Mouse (Mus musculus): ENCODE measurements around the gene Nutf2.

DNA sequence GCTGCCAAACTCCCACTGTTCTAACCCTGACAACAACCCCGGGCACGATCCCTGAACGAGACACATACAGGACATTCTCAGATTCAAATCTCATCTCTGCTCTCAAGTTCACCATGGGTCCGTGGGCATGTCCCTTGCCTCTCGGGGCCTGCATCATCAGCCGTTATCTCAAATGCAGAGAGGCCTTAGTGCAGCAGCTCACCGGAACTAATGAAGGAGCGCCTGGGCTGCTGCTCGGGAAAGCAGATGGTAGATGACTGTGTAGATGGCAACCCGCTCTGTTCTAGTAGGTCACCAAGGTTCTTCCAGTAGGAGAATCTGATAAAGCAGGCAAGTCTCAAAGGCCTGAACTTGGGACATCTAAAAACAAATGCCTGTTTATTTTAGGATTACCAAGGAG, 49.3 kb upstream of the Nutf2 start:
- TF ChIP-seq HCFC1 (IDR thresholded peaks at IDR 0.05; ENCODE audit: borderline replicate concordance, insufficient read depth, low read length) (no peak), ZNF384 (IDR thresholded peaks at IDR 0.05; ENCODE audit: low read depth, low read length) (no peak), MAFK (IDR thresholded peaks at IDR 0.05; ENCODE audit: insufficient read depth, low read depth, low read length) (no peak), CHD2 (IDR thresholded peaks at IDR 0.05; ENCODE audit: low read depth, low read length) (no peak), ZC3H11A (IDR thresholded peaks at IDR 0.05; ENCODE audit: borderline replicate concordance, low read depth, low read length) (no peak)

Measured in ES-E14 (cell line).